Mouse (Mus musculus): ENCODE data around the gene Rab10. TPM values are rescaled to one million over a fixed set of nuclear protein-coding genes. Genes with fewer than 3 reads are reported as not detected.

Gene Rab10
- polyA plus RNA-seq, 1 experiment: 156 TPM

DNA sequence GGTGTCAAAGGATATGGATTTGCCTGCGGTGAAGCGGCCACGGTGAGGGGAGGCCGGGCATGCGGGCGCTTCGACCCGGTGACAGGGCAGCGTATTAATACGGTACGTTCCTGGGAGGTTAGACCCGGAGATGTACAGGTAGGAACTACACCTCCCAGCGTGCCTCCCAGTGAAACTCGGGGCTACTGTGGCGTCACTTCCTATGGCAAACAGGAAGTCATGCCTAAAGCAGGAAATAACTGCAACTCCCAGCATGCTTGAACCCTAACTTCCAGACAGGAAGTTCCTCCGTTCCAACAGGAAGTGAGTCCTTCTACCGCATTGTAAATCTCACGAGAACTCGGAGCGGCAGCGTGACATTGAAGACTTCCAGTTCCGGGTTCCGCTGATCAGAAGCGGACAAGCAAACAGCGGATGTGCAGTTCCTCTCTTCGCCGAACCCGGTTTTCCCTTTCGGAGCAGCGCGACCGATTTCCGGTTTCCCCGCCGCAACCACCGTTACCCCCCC, 74.6 kb downstream of the Rab10 start:
- no peaks in the 10 kb centered on the region for H3K4me1 ChIP-seq (ENCODE audit: control insufficient read depth, insufficient read depth, low read length)
- no peak overlapping the region for H3K27ac ChIP-seq (ENCODE audit: insufficient read depth, low read length)
- TF ChIP-seq CTCF (IDR thresholded peaks at IDR 0.05; ENCODE audit: borderline replicate concordance, insufficient read depth, low read length) (no peak), POLR2A (IDR thresholded peaks at IDR 0.05; ENCODE audit: low read depth, low read length) (peak; percentile 40; the same call in 1 of the 2 replicates)
- peak overlapping the region; percentile 50 for H3K4me3 ChIP-seq (ENCODE audit: insufficient read depth, low read length)

DNA sequence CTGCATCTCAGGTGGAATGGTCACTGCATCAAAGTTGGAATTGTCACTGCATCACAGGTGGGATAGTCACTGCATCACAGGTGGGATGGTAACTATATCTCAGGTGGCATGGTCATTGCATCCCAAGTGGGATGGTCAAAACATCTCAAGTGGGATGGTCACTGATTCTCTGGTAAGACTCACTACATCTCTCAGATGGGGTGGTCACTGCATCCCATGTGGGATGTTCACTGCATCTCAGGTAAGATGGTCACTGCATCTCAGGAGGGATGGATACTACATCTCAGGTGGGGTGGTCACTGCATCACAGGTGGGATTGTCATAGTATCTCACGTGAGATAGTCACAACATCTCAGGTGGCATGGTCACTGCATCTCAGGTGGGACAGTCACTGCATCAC, 75.7 kb downstream of the Rab10 start:
- TF ChIP-seq POLR2A (IDR thresholded peaks at IDR 0.05; ENCODE audit: low read depth, low read length): no peak
- no peak for TF ChIP-seq CTCF (IDR thresholded peaks at IDR 0.05; ENCODE audit: borderline replicate concordance, insufficient read depth, low read length)
- Histone ChIP-seq H3K4me1 (ENCODE audit: control insufficient read depth, insufficient read depth, low read length) (no peaks in the 10 kb centered on the region), H3K27ac (ENCODE audit: insufficient read depth, low read length) (no peak overlapping the region), H3K4me3 (ENCODE audit: insufficient read depth, low read length) (no peak overlapping the region)

DNA sequence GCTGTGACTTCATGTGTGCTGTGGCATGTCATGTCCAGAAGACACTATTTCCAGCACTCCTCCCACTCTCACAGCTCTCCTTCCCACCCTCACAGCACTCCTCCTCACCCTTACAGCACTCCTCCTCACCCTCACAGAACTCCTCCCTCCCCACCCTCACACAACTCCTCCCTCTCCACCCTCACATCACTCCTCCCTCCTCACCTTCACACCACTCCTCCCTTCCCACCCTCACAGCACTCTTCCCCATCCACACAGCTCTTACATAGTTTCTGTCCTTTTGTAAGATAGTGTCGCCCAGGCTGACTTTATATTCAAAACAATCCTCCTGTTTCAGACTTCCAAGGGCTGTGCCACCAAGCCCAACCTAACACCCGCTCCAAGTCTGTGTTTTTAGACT, 86.4 kb downstream of the Rab10 start:
- Histone ChIP-seq H3K4me3 (ENCODE audit: insufficient read depth, low read length) (no peak overlapping the region), H3K27ac (ENCODE audit: insufficient read depth, low read length) (no peak overlapping the region), H3K4me1 (ENCODE audit: control insufficient read depth, insufficient read depth, low read length) (no peaks in the 10 kb centered on the region)
- no peak for TF ChIP-seq POLR2A (IDR thresholded peaks at IDR 0.05; ENCODE audit: low read depth, low read length)

DNA sequence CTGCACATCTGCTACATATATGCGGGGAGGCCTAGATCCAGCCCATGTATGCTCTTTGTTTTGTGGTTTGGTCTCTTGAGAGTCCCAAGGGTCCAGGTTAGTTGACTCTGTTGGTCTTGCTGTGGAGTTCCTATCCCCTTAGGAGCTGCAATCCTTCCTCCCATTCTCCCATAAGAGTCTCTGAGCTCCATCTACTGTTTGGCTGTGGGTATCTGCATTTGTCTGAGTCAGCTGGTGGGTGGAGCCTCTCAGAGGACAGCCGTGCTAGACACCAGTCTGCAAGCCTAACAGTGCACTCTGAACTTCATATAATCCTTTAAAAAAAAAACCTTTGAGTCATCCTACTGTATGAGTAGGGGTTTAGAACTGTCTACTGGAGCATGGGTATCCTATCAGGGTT, 99.6 kb downstream of the Rab10 start:
- no peaks in the 10 kb centered on the region for H3K4me1 ChIP-seq (ENCODE audit: control insufficient read depth, insufficient read depth, low read length)
- no peak overlapping the region for H3K27ac ChIP-seq (ENCODE audit: insufficient read depth, low read length)
- no peak overlapping the region for H3K4me3 ChIP-seq (ENCODE audit: insufficient read depth, low read length)
- no peak for TF ChIP-seq CTCF (IDR thresholded peaks at IDR 0.05; ENCODE audit: borderline replicate concordance, insufficient read depth, low read length)
- no peak for TF ChIP-seq POLR2A (IDR thresholded peaks at IDR 0.05; ENCODE audit: low read depth, low read length)

DNA sequence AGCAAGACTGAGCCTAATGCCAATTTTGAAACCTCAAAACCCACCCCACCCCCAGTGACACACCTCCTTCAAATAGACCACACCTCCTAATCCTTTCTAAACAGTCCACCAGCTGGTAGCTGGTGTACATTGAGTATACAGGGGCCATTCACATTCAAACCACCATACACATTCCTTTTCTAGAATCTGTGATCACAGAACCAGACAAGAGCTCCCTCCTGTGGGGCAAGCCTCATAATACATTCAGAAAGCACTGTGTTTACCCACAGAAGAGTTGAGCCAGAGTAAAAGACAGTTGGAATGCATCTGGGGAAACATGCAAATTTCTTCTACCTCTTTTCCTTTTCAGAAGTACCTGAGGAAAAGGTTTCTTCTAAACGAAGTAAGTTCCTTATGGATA, 100.6 kb downstream of the Rab10 start:
- TF ChIP-seq POLR2A (IDR thresholded peaks at IDR 0.05; ENCODE audit: low read depth, low read length) (no peak), CTCF (IDR thresholded peaks at IDR 0.05; ENCODE audit: borderline replicate concordance, insufficient read depth, low read length) (no peak)
- Histone ChIP-seq H3K27ac (ENCODE audit: insufficient read depth, low read length) (no peak overlapping the region), H3K4me3 (ENCODE audit: insufficient read depth, low read length) (no peak overlapping the region), H3K4me1 (ENCODE audit: control insufficient read depth, insufficient read depth, low read length) (no peaks in the 10 kb centered on the region)

Other genes starting within 250 kb of the Rab10 start
- 12.2 and 12.7 TPM in 2 replicates for gene Kif3c, start 55.2 kb upstream of the Rab10 start, polyA plus RNA-seq (2011; ENCODE audit: insufficient read length, low read depth, missing spikeins)
- 25.8 and 32.2 TPM in 2 replicates for gene Asxl2, start 116.9 kb upstream of the Rab10 start, polyA plus RNA-seq (2011; ENCODE audit: insufficient read length, low read depth, missing spikeins)